Mouse (Mus musculus) cortical plate, adult 2 months (tissue): ENCODE data around the gene Pcsk2. TPM values are rescaled to one million over a fixed set of nuclear protein-coding genes. Genes with fewer than 3 reads are reported as not detected.

Source experiments
- H3K27ac ChIP-seq: fragments of 200-500 bp; 2 replicates; pipeline ENCODE4 v1.5.1; 2012; ENCODE audit warnings: low read length, control low read depth, inconsistent platforms; ENCODE audit not compliant: insufficient read depth
- H3K4me1 ChIP-seq: fragments of 200-500 bp; 2 replicates; pipeline ENCODE4 v1.6.1; 2011; ENCODE audit warnings: low read length; ENCODE audit not compliant: control insufficient read depth, insufficient read depth
- H3K4me3 ChIP-seq: fragments of 200-500 bp; 2 replicates; pipeline ENCODE4 v1.5.1; 2011; ENCODE audit warnings: mild to moderate bottlenecking, low read length, control low read depth; ENCODE audit not compliant: insufficient read depth
- CTCF ChIP-seq: fragments of 200-500 bp; IDR thresholded peaks from 2 replicates; pipeline ENCODE4 v1.5.1; 2011; ENCODE audit warnings: mild to moderate bottlenecking, control low read depth, low read length; ENCODE audit not compliant: insufficient read depth; ENCODE audit errors: extremely low read depth
- POLR2A ChIP-seq: fragments of 200-500 bp; IDR thresholded peaks from 2 replicates; pipeline ENCODE4 v1.6.1; 2011; ENCODE audit warnings: mild to moderate bottlenecking, low read length, control low read depth; ENCODE audit not compliant: insufficient read depth; ENCODE audit errors: extremely low read depth
- polyA plus RNA-seq: library from polyadenylated mRNA; depleted of rRNA; stranded (reverse); fragments of >200 nt; gene quantifications from 2 replicates; pipeline ENCODE4 v1.2.3, GENCODE M21; 2012

Gene Pcsk2
- polyA plus RNA-seq, 1 experiment: 188 TPM

- Histone ChIP-seq H3K4me1 (no peaks in the 10 kb centered on the region), H3K4me3 (no peak overlapping the region), H3K27ac (no peak overlapping the region)
- no peak for TF ChIP-seq POLR2A
- TF ChIP-seq CTCF: no peak
Observed at GRCm38 (mm10) chr2:143743081-143743480, 197.1 kb downstream of the Pcsk2 start.

GRCm38 (mm10) chr2:143752051-143752788 is 206.3 kb downstream of the Pcsk2 start:
- Histone ChIP-seq H3K4me1 (peaks cover 4% of the 10 kb centered on the region), H3K4me3 (no peak overlapping the region), H3K27ac (0 out of 2 replicates have a peak overlapping the region, but pooled peaks have one; percentile 25)
- TF ChIP-seq CTCF: no peak
- no peak for TF ChIP-seq POLR2A

- Histone ChIP-seq H3K4me1 (no peaks in the 10 kb centered on the region), H3K4me3 (no peak overlapping the region), H3K27ac (no peak overlapping the region)
- TF ChIP-seq POLR2A (no peak), CTCF (peak; percentile 51; the same call in 1 of the 2 replicates)
Observed at GRCm38 (mm10) chr2:143776448-143776847, 230.5 kb downstream of the Pcsk2 start.

GRCm38 (mm10) chr2:143780310-143780709 is 234.4 kb downstream of the Pcsk2 start:
- TF ChIP-seq CTCF: no peak
- no peak for TF ChIP-seq POLR2A
- no peaks in the 10 kb centered on the region for H3K4me1 ChIP-seq
- H3K27ac ChIP-seq: no peak overlapping the region
- no peak overlapping the region for H3K4me3 ChIP-seq

GRCm38 (mm10) chr2:143789911-143790310 is 244.0 kb downstream of the Pcsk2 start:
- Histone ChIP-seq H3K4me1 (peaks cover 2% of the 10 kb centered on the region; the same call in 1 of the 2 replicates), H3K4me3 (no peak overlapping the region), H3K27ac (no peak overlapping the region)
- TF ChIP-seq POLR2A (no peak), CTCF (no peak)

- Histone ChIP-seq H3K4me3 (no peak overlapping the region), H3K4me1 (0 out of 2 replicates have a peak, but pooled peaks cover 2% of the 10 kb centered on the region), H3K27ac (no peak overlapping the region)
- no peak for TF ChIP-seq POLR2A
- no peak for TF ChIP-seq CTCF
Observed at GRCm38 (mm10) chr2:143795858-143796257, 249.9 kb downstream of the Pcsk2 start.

GRCm38 (mm10) chr2:143796335-143797013 is 250.5 kb downstream of the Pcsk2 start:
- no peak for TF ChIP-seq CTCF
- TF ChIP-seq POLR2A: no peak
- Histone ChIP-seq H3K4me1 (0 out of 2 replicates have a peak, but pooled peaks cover 2% of the 10 kb centered on the region), H3K4me3 (no peak overlapping the region), H3K27ac (no peak overlapping the region)

- H3K27ac ChIP-seq: no peak overlapping the region
- H3K4me3 ChIP-seq: no peak overlapping the region
- no peak for TF ChIP-seq CTCF
- no peak for TF ChIP-seq POLR2A
- H3K4me1 ChIP-seq: 0 out of 2 replicates have a peak, but pooled peaks cover 2% of the 10 kb centered on the region
Observed at GRCm38 (mm10) chr2:143801097-143801496, 255.1 kb downstream of the Pcsk2 start.

- Histone ChIP-seq H3K4me3 (no peak overlapping the region), H3K27ac (no peak overlapping the region), H3K4me1 (no peaks in the 10 kb centered on the region)
- no peak for TF ChIP-seq POLR2A
- TF ChIP-seq CTCF: no peak
Observed at GRCm38 (mm10) chr2:143806140-143806923, 260.4 kb downstream of the Pcsk2 start.
